Mouse (Mus musculus) CH12.LX (cell line): Measurements from ENCODE around the gene Bank1.

Experiments
- CTCF ChIP-seq, 2 experiments: IDR thresholded peaks in 1 of 2; conservative IDR thresholded peaks in 1 of 2; 2 replicates each; pipeline ENCODE4 v1.5.1; 2011 to 2012; ENCODE audit warnings: low read depth in 2 of 2, low read length in 2 of 2, improper control_type of control experiment in 1 of 2, inconsistent platforms in 1 of 2, mild to moderate bottlenecking in 1 of 2, moderate library complexity in 1 of 2
- GABPA ChIP-seq: IDR thresholded peaks from 2 replicates; pipeline ENCODE4 v1.6.1; 2012; ENCODE audit warnings: low read depth, low read length, improper control_type of control experiment, inconsistent platforms; ENCODE audit not compliant: insufficient replicate concordance
- HCFC1 ChIP-seq: IDR thresholded peaks from 2 replicates; pipeline ENCODE4 v1.6.1; 2012; ENCODE audit warnings: low read depth, mild to moderate bottlenecking, inconsistent platforms, low read length, improper control_type of control experiment
- POLR2A ChIP-seq: IDR thresholded peaks from 2 replicates; pipeline ENCODE4 v1.6.1; 2011; ENCODE audit warnings: low read depth, mild to moderate bottlenecking, improper control_type of control experiment, low read length
- POLR2AphosphoS2 ChIP-seq: IDR thresholded peaks from 2 replicates; pipeline ENCODE4 v1.6.1; 2011; ENCODE audit warnings: low read depth, low read length, improper control_type of control experiment
- RCOR1 ChIP-seq: conservative IDR thresholded peaks from 2 replicates; pipeline ENCODE4 v1.6.1; 2012; ENCODE audit warnings: low read depth, mild to moderate bottlenecking, inconsistent platforms, low read length, improper control_type of control experiment
- USF1 ChIP-seq: IDR thresholded peaks from 2 replicates; pipeline ENCODE4 v1.6.1; 2014; ENCODE audit warnings: low read depth, mild to moderate bottlenecking, inconsistent platforms, low read length, improper control_type of control experiment
- ZNF384 ChIP-seq: IDR thresholded peaks from 2 replicates; pipeline ENCODE4 v1.6.1; 2012; ENCODE audit warnings: low read depth, low read length, improper control_type of control experiment, inconsistent platforms

- TF ChIP-seq HCFC1, result no peak
- no peak for TF ChIP-seq CTCF (conservative IDR thresholded peaks at IDR 0.05 in 1 of 2, IDR thresholded peaks at IDR 0.05 in 1 of 2; ENCODE audit: low read depth in 2 of 2, low read length in 2 of 2)
- no peak for TF ChIP-seq POLR2AphosphoS2
- no peak for TF ChIP-seq GABPA
- no peak for TF ChIP-seq USF1
- no peak for TF ChIP-seq ZNF384
- TF ChIP-seq POLR2A, result no peak
- TF ChIP-seq RCOR1, result no peak
Measured at GRCm38 (mm10) chr3:136035784-136036183, 290.1 kb downstream of the Bank1 start.
